Mouse (Mus musculus) forebrain, embryonic 14.5 days (tissue): Measurements from ENCODE around the gene Pex3. TPM values are rescaled to one million over a fixed set of nuclear protein-coding genes. Genes with fewer than 3 reads are reported as not detected.

Source experiments
- ATAC-seq: fragments of 200-750 bp; cut with Nextera tagmentation; 2 replicates; pipeline ENCODE4 v1.8.0; 2017; ENCODE audit warnings: mild to moderate bottlenecking, moderate library complexity
- DNase-seq: peaks from one replicate; pipeline ENCODE4 v3.0.0-alpha.2; 2015; ENCODE audit warnings: low spot score
- H3K27ac ChIP-seq: fragments of 300-500 bp; sonication (generic); 2 replicates; pipeline ENCODE4 v1.5.1; 2014; ENCODE audit warnings: low read depth, mild to moderate bottlenecking, control low read depth, low read length, moderate library complexity
- H3K27me3 ChIP-seq: fragments of 300-500 bp; sonication (generic); replicated peaks from 2 replicates; pipeline ENCODE4 v1.6.1; 2014; ENCODE audit warnings: low read length, control low read depth, mixed read lengths; ENCODE audit not compliant: control insufficient read depth, insufficient read depth
- H3K36me3 ChIP-seq: fragments of 300-500 bp; sonication (generic); 2 replicates; pipeline ENCODE4 v1.6.1; 2014; ENCODE audit warnings: low read length, control low read depth; ENCODE audit not compliant: control insufficient read depth, insufficient read depth
- H3K4me1 ChIP-seq: fragments of 300-500 bp; sonication (generic); 2 replicates; pipeline ENCODE4 v1.6.1; 2014; ENCODE audit warnings: antibody characterized with exemption, low read length, control low read depth; ENCODE audit not compliant: control insufficient read depth, insufficient read depth
- H3K4me2 ChIP-seq: fragments of 300-500 bp; sonication (generic); 2 replicates; pipeline ENCODE4 v1.6.1; 2014; ENCODE audit warnings: mild to moderate bottlenecking, control low read depth, low read length
- H3K4me3 ChIP-seq: fragments of 300-500 bp; sonication (generic); 2 replicates; pipeline ENCODE4 v1.5.1; 2014; ENCODE audit warnings: low read depth, low read length, control low read depth
- H3K9ac ChIP-seq: fragments of 300-500 bp; sonication (generic); 2 replicates; pipeline ENCODE4 v1.6.1; 2014; ENCODE audit warnings: mild to moderate bottlenecking, low read length, control low read depth, moderate library complexity
- H3K9me3 ChIP-seq: fragments of 300-500 bp; sonication (generic); replicated peaks from 2 replicates; pipeline ENCODE4 v1.6.1; 2016; ENCODE audit warnings: low read length, control low read depth, mixed read lengths; ENCODE audit not compliant: control insufficient read depth
- WGBS: fragments of 180-500 bp; shearing (Covaris S2); extraction: QIAGEN DNeasy Blood & Tissue Kit; methylation state at CpG from one replicate; pipeline ENCODE4 v1.1.7; 2014; 5-methylcytosine and 5-hydroxymethylcytosine counted together
- polyA plus RNA-seq: library from polyadenylated mRNA; unstranded; fragments of >200 nt; fragmentation: Nextera tagmentation; extraction: Ambion mirVana; gene quantifications from 2 replicates; pipeline ENCODE4 v1.2.1, GENCODE M21; 2014

Pex3 gene
- polyA plus RNA-seq, 1 experiment from 2014 or later, result 38.4 TPM

GRCm38 (mm10) chr10:13475121-13475520 is 77.8 kb downstream of the Pex3 start:
- no peak for ATAC-seq
- H3K36me3 ChIP-seq, result no peaks in the 10 kb centered on the region
- no peak overlapping the region for H3K9ac ChIP-seq
- no peaks in the 10 kb centered on the region; the same call in none of the 2 replicates for H3K4me1 ChIP-seq
- no peaks in the 10 kb centered on the region for H3K9me3 ChIP-seq
- WGBS, result 42% methylated on average over 7 of the region's 7 CpGs
- H3K27me3 ChIP-seq, result peaks cover 13% of the 10 kb centered on the region
- H3K4me3 ChIP-seq, result no peak overlapping the region
- H3K27ac ChIP-seq, result no peak overlapping the region
- H3K4me2 ChIP-seq, result peak overlapping the region; percentile 100; the same call in 1 of the 2 replicates
- no peak for DNase-seq

GRCm38 (mm10) chr10:13474568-13474955 is 78.4 kb downstream of the Pex3 start:
- H3K4me3 ChIP-seq, result peak overlapping the region; percentile 66
- H3K9me3 ChIP-seq, result no peaks in the 10 kb centered on the region
- DNase-seq (no peak), ATAC-seq (no peak)
- no peaks in the 10 kb centered on the region; the same call in none of the 2 replicates for H3K4me1 ChIP-seq
- peak overlapping the region; percentile 79 for H3K9ac ChIP-seq
- 6% methylated on average over 10 of the region's 10 CpGs for WGBS
- peaks cover 13% of the 10 kb centered on the region for H3K27me3 ChIP-seq
- H3K27ac ChIP-seq, result no peak overlapping the region
- H3K4me2 ChIP-seq, result peak overlapping the region; percentile 100
- no peaks in the 10 kb centered on the region for H3K36me3 ChIP-seq

Other genes with a start within 250 kb of the Pex3 start
- 7.2 and 9.0 TPM in 2 replicates for gene Phactr2, start 78.7 kb downstream of the Pex3 start, polyA plus RNA-seq
- 25.6 and 34.9 TPM in 2 replicates for gene Fuca2, start 53.6 kb downstream of the Pex3 start, polyA plus RNA-seq
- 2.4 and 3.8 TPM in 2 replicates for gene Adat2, start 248 bp downstream of the Pex3 start, polyA plus RNA-seq